Mouse (Mus musculus) brown adipose tissue, adult 24 weeks (tissue): ENCODE results near the gene Epha6. TPM values are rescaled to one million over a fixed set of nuclear protein-coding genes. Genes with fewer than 3 reads are reported as not detected.

ENCODE experiments used
- H3K27ac ChIP-seq: fragments of 200-500 bp; replicated peaks from 2 replicates; pipeline ENCODE4 v1.5.1; 2012; ENCODE audit warnings: low read depth, mild to moderate bottlenecking, low read length
- H3K4me1 ChIP-seq: fragments of 200-500 bp; 2 replicates; pipeline ENCODE4 v1.6.1; 2012; ENCODE audit warnings: low read length, mixed read lengths; ENCODE audit not compliant: control insufficient read depth, insufficient read depth, insufficient read length
- H3K4me3 ChIP-seq: fragments of 200-500 bp; 2 replicates; pipeline ENCODE4 v1.5.1; 2012; ENCODE audit warnings: low read depth, mild to moderate bottlenecking, low read length, moderate library complexity; ENCODE audit not compliant: insufficient read depth
- polyA plus RNA-seq: library from polyadenylated mRNA; stranded (reverse); fragments of >200 nt; gene quantifications from 2 replicates; pipeline ENCODE4 v1.2.4, GENCODE M21; 2012; ENCODE audit not compliant: missing spikeins, insufficient read depth, insufficient read length

The Epha6 gene
- polyA plus RNA-seq, 1 experiment: not detected

- H3K27ac ChIP-seq: no peak overlapping the region
- no peak overlapping the region for H3K4me3 ChIP-seq
- H3K4me1 ChIP-seq: no peaks in the 10 kb centered on the region
Measured at GRCm38 (mm10) chr16:59689120-59689519, 916.2 kb downstream of the Epha6 start.

- Histone ChIP-seq H3K27ac (no peak overlapping the region), H3K4me3 (no peak overlapping the region), H3K4me1 (no peaks in the 10 kb centered on the region)
Measured at GRCm38 (mm10) chr16:59685135-59685534, 920.2 kb downstream of the Epha6 start.

- Histone ChIP-seq H3K4me1 (no peaks in the 10 kb centered on the region), H3K27ac (no peak overlapping the region), H3K4me3 (no peak overlapping the region)
Measured at GRCm38 (mm10) chr16:59683434-59683833, 921.9 kb downstream of the Epha6 start.

- Histone ChIP-seq H3K27ac (no peak overlapping the region), H3K4me3 (no peak overlapping the region), H3K4me1 (no peaks in the 10 kb centered on the region)
Measured at GRCm38 (mm10) chr16:59682216-59682891, 923.0 kb downstream of the Epha6 start.

- Histone ChIP-seq H3K27ac (no peak overlapping the region), H3K4me3 (no peak overlapping the region), H3K4me1 (no peaks in the 10 kb centered on the region)
Measured at GRCm38 (mm10) chr16:59666938-59667337, 938.4 kb downstream of the Epha6 start.

GRCm38 (mm10) chr16:59643766-59644165, 961.6 kb downstream of the Epha6 start:
- Histone ChIP-seq H3K4me1 (no peaks in the 10 kb centered on the region), H3K27ac (no peak overlapping the region), H3K4me3 (no peak overlapping the region)

GRCm38 (mm10) chr16:59639985-59640384, 965.3 kb downstream of the Epha6 start:
- H3K4me3 ChIP-seq: no peak overlapping the region
- no peak overlapping the region for H3K27ac ChIP-seq
- no peaks in the 10 kb centered on the region for H3K4me1 ChIP-seq

- peak within 1 kb of the TSS; percentile 85 for H3K27ac ChIP-seq
- H3K4me3 ChIP-seq: peak within 1 kb of the TSS; percentile 86
Measured at GRCm38 (mm10) chr16:59639102-59639691, 966.1 kb downstream of the Epha6 start, which contains the start of gene Arl6. Arl6 (minus strand) TSS chr16:59639391.

GRCm38 (mm10) chr16:59634598-59634997, 970.7 kb downstream of the Epha6 start:
- Histone ChIP-seq H3K4me1 (0 out of 2 replicates have a peak, but pooled peaks cover 2% of the 10 kb centered on the region), H3K27ac (no peak overlapping the region), H3K4me3 (no peak overlapping the region)

More at GRCm38 (mm10) chr16:59639102-59639691, 966.1 kb downstream of the Epha6 start, which contains the start of gene Arl6:
- H3K4me1 ChIP-seq: 0 out of 2 replicates have a peak, but pooled peaks cover 2% of the 10 kb centered on the region

GRCm38 (mm10) chr16:59621554-59621953, 983.8 kb downstream of the Epha6 start:
- Histone ChIP-seq H3K4me3 (no peak overlapping the region), H3K27ac (no peak overlapping the region), H3K4me1 (no peaks in the 10 kb centered on the region)

GRCm38 (mm10) chr16:59617167-59617566, 988.2 kb downstream of the Epha6 start:
- Histone ChIP-seq H3K27ac (no peak overlapping the region), H3K4me3 (no peak overlapping the region), H3K4me1 (no peaks in the 10 kb centered on the region)

GRCm38 (mm10) chr16:59615675-59616074, 989.7 kb downstream of the Epha6 start:
- no peak overlapping the region for H3K27ac ChIP-seq
- no peaks in the 10 kb centered on the region for H3K4me1 ChIP-seq
- H3K4me3 ChIP-seq: no peak overlapping the region

GRCm38 (mm10) chr16:59610750-59611149, 994.6 kb downstream of the Epha6 start:
- Histone ChIP-seq H3K4me1 (no peaks in the 10 kb centered on the region), H3K4me3 (no peak overlapping the region), H3K27ac (no peak overlapping the region)

GRCm38 (mm10) chr16:59604078-59604781, 1001.1 kb downstream of the Epha6 start:
- no peak overlapping the region for H3K27ac ChIP-seq
- H3K4me1 ChIP-seq: peaks cover 4% of the 10 kb centered on the region; the same call in 1 of the 2 replicates
- H3K4me3 ChIP-seq: no peak overlapping the region
